Mouse (Mus musculus) C2C12 (cell line): Measurements from ENCODE around the gene Prss36. TPM values are rescaled to one million over a fixed set of nuclear protein-coding genes. Genes with fewer than 3 reads are reported as not detected.
"Not testable (repeated sequence)": the region's sequence is repeated elsewhere in the genome, so short reads cannot be mapped to it uniquely, and the experiment has no call there.

ENCODE experiments used
- H3K27me3 ChIP-seq: one replicate; pipeline ENCODE4 v1.6.1; 2011; ENCODE audit not compliant: control insufficient read depth, insufficient read depth, insufficient read length
- H3K36me3 ChIP-seq: one replicate; pipeline ENCODE4 v1.6.1; 2011; ENCODE audit not compliant: control insufficient read depth, insufficient read depth
- H3K4me3 ChIP-seq: one replicate; pipeline ENCODE4 v1.5.1; 2011; ENCODE audit warnings: mild to moderate bottlenecking, control low read depth; ENCODE audit not compliant: poor library complexity, insufficient read depth, severe bottlenecking
- H3K79me2 ChIP-seq: one replicate; pipeline ENCODE4 v1.6.1; 2011; ENCODE audit not compliant: control insufficient read depth, insufficient read depth
- H3K79me3 ChIP-seq: one replicate; pipeline ENCODE4 v1.6.1; 2011; ENCODE audit warnings: low read depth, control low read depth
- H3ac ChIP-seq: one replicate; pipeline ENCODE3; 2011; ENCODE audit warnings: low read depth; ENCODE audit not compliant: control insufficient read depth, insufficient read length
- CEBPB ChIP-seq: IDR thresholded peaks from one replicate; pipeline ENCODE4 v1.6.1; 2011; ENCODE audit warnings: low read depth, mild to moderate bottlenecking, control low read depth, moderate library complexity
- CTCF ChIP-seq: IDR thresholded peaks from one replicate; pipeline ENCODE4 v1.5.1; 2011; ENCODE audit not compliant: control insufficient read depth, insufficient read depth, insufficient read length
- FOSL1 ChIP-seq: IDR thresholded peaks from one replicate; pipeline ENCODE4 v1.8.0; 2011; ENCODE audit warnings: mild to moderate bottlenecking, low read length; ENCODE audit not compliant: poor library complexity, insufficient read depth, severe bottlenecking
- MAX ChIP-seq: IDR thresholded peaks from one replicate; pipeline ENCODE4 v1.6.1; 2011; ENCODE audit warnings: mild to moderate bottlenecking, control low read depth
- MYOD1 ChIP-seq: IDR thresholded peaks from one replicate; pipeline ENCODE4 v1.6.1; 2011; ENCODE audit warnings: low read depth; ENCODE audit not compliant: control insufficient read depth, insufficient read length
- MYOG ChIP-seq: IDR thresholded peaks from one replicate; pipeline ENCODE4 v1.6.1; 2011; ENCODE audit not compliant: control insufficient read depth, insufficient read length; ENCODE audit errors: extremely low read depth
- USF1 ChIP-seq: IDR thresholded peaks from one replicate; pipeline ENCODE4 v1.6.1; 2011; ENCODE audit warnings: low read depth, mild to moderate bottlenecking, control low read depth, moderate library complexity
- polyA plus RNA-seq: library from polyadenylated mRNA; unstranded; fragments of >200 nt; fragmentation: generic; extraction: Trizol; gene quantifications from one replicate; pipeline ENCODE4 v1.2.1, GENCODE M21; 2012; ENCODE audit warnings: missing spikeins

Gene Prss36
- polyA plus RNA-seq, 1 experiment: 4.7 TPM

DNA sequence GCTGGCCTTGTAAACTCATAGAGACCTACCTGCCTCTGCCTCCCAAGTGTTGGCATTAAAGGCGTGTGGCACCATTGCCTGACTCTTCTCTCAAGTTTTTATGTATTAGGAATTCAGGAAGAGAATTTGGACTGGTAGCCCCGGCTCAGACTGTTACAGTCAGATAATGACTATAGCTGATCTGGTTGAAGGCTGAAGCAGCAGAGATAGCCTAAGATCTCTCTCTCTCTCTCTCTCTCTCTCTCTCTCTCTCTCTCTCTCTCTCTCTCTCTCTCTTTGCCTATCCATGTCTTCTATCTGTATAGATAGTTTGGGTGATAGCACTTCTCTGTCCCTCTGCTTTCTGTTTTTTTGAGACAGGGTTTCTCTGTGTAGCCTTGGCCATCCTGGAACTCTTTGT is 44.8 kb downstream of the Prss36 start:
- peaks cover 15% of the 10 kb centered on the region for H3K36me3 ChIP-seq
- H3K79me2 ChIP-seq: peaks cover 10% of the 10 kb centered on the region
- H3ac ChIP-seq: no peak overlapping the region
- H3K27me3 ChIP-seq: peaks cover 9% of the 10 kb centered on the region
- no peak overlapping the region for H3K4me3 ChIP-seq
- TF ChIP-seq USF1: no peak
- no peak for TF ChIP-seq CTCF
- TF ChIP-seq CEBPB: no peak
- TF ChIP-seq MAX: no peak
- no peak for TF ChIP-seq MYOD1
- no peak for TF ChIP-seq FOSL1
- TF ChIP-seq MYOG: no peak
- H3K79me3 ChIP-seq: peaks cover 2% of the 10 kb centered on the region

DNA sequence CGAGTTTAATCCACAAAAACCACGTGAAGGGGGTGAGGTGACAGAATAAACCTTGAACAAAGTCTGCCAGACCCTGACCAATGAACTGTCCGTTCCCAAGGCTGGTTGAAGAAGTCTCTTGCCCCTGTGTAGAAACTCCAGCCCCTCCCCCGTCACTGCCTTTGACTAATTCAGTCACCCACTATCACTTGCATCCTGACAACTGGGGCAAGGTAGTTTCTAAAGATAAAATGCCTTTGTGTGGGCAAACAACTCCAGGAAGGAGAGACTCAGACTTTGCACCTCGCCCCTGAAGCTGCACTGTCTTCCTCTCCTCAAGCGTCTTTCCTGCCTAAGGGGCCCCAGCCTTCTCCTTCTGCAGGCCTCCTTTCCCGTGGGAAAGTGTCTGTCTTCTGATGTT is 46.5 kb downstream of the Prss36 start:
- Histone ChIP-seq H3K27me3 (peaks cover 9% of the 10 kb centered on the region), H3ac (no peak overlapping the region), H3K79me2 (peaks cover 7% of the 10 kb centered on the region), H3K4me3 (no peak overlapping the region), H3K36me3 (no peaks in the 10 kb centered on the region), H3K79me3 (peaks cover 2% of the 10 kb centered on the region)
- TF ChIP-seq MYOD1: no peak
- TF ChIP-seq USF1: no peak
- no peak for TF ChIP-seq MYOG
- TF ChIP-seq FOSL1: no peak

DNA sequence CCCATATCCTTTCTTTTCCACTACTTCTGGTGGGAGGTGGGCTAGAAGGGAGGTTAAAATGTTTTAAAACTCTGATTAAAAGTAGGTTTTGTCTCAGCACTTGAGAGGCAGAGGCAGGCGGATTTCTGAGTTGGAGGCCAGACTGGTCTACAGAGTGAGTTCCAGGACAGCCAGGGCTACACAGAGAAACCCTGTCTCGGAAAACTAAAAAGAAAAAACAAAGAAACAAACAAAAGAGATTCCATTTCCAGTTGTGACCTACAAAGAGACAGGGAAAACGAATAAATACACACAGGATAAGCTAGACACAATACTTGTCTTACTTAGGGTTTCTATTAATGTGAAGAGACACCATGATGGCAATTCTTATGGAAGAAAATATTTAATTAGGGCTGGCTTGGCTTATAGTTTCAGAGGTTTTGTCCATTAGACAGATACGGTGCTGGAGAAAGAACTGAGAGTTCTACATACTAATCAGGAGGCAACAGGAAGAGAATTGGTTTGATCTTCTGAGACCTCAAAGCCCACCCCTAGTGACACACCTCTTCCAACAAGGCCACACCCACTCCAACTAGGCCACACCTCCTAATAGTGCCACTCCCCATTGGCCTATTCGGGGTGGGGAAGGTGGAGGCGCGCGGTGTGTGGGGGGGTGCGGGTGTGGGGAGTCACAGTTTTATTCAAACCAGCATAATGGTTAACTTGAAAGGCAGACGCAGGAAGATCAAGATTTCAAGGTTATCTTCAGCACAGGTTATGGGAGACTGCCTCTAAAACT is 48.2 kb downstream of the Prss36 start:
- Histone ChIP-seq H3K4me3 (no peak overlapping the region), H3K79me3 (no peaks in the 10 kb centered on the region), H3ac (no peak overlapping the region), H3K27me3 (peaks cover 9% of the 10 kb centered on the region), H3K79me2 (no peaks in the 10 kb centered on the region), H3K36me3 (no peaks in the 10 kb centered on the region)
- TF ChIP-seq MYOG: no peak

DNA sequence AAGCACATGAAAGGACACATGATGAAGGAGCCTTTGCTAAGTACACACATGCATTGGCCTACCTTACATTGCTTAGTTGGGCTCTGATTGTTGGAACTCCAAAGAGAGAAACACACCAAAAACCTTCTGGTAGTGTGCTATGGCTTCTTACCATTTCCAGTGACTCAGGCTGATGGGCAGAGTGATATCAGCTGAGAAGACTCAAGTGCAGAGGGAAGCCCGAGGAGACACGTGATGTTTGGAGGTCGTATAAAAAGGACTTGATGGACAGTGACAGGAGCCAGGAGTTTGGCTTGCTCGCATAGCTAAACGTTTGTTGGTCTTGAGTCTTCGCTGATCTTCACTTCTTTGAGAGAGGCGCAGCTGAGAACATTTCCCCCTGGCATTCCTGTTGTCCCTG is 49.0 kb downstream of the Prss36 start:
- Histone ChIP-seq H3ac (no peak overlapping the region), H3K79me3 (no peaks in the 10 kb centered on the region), H3K27me3 (peaks cover 9% of the 10 kb centered on the region), H3K4me3 (no peak overlapping the region), H3K79me2 (no peaks in the 10 kb centered on the region), H3K36me3 (no peaks in the 10 kb centered on the region)
- TF ChIP-seq CEBPB (no peak), FOSL1 (no peak), MAX (no peak), MYOD1 (no peak), USF1 (no peak), MYOG (no peak), CTCF (no peak)

DNA sequence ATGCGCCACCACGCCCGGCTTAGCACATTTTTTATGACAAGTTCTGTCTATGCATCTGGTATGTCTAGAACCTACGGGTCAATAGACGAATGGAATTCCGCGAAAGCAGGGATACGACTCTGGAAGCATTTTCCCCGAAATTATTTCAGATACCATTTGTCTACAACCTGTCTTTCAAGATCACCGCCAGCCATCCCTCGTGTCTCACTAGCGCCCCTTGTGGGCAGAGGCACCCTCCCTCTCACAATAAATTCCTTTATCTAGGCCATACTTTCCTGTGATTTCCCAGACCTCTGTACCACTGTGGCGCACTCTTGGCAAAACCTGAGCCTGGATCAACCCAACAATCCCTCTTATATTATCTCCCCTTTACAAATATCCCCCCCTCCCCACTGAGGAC is 50.1 kb downstream of the Prss36 start:
- Histone ChIP-seq H3ac (no peak overlapping the region), H3K79me2 (no peaks in the 10 kb centered on the region), H3K4me3 (no peak overlapping the region), H3K36me3 (no peaks in the 10 kb centered on the region), H3K79me3 (no peaks in the 10 kb centered on the region), H3K27me3 (peaks cover 9% of the 10 kb centered on the region)
- TF ChIP-seq CTCF: peak; percentile 44
- no peak for TF ChIP-seq MYOG

DNA sequence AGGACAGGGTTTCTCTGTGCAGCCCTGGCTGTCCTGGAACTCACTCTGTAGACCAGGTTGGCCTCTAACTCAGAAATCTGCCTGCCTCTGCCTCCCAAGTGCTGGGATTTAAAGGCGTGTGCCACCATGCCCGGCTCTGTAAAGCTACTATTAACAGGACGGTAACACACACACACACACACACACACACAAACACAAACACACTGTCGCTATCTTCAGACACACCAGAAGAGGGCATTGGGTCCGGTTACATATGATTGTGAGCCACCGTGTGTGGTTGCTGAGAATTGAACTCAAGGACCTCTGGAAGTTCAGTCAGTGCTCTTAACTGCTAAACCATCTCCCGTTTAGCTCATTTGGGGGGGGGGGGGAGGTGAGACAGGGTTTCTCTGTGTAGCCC is 50.6 kb downstream of the Prss36 start:
- not testable (repeated sequence) for H3K79me2 ChIP-seq, H3K79me3 ChIP-seq, H3K27me3 ChIP-seq, H3K4me3 ChIP-seq, H3ac ChIP-seq, H3K36me3 ChIP-seq

DNA sequence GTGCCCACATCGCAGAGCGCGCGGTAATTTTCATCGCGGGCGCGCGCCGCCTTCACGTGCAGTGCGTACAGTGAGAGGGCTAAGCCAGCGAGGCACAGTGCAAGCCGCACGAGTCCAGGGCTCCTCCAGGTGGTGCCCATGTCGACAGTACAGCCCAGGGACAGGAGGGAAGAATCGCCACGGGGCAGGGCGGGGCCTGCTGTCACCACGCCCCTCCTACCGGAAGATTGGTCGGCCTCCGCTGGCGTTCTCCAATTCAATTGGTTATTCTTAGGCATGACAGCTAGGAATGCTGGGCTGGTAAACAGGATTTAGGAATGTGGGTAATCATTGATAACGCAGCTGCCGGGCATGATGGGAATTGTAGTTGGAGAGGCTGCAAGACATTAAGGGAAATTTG is 51.1 kb downstream of the Prss36 start, which contains the start of the genes Gm21974 and Vkorc1:
Gm21974 (minus strand) TSS at position 13 of the 400 bp plus-strand sequence.
Vkorc1 (minus strand) TSS at position 176 of the 400 bp plus-strand sequence.
- peak; percentile 23 for TF ChIP-seq CTCF
- TF ChIP-seq MAX: peak; percentile 71
- no peak for TF ChIP-seq FOSL1
- TF ChIP-seq CEBPB: no peak
- no peak for TF ChIP-seq MYOG
- no peak for TF ChIP-seq USF1
- TF ChIP-seq MYOD1: no peak
- Histone ChIP-seq H3K79me3 (no peaks in the 10 kb centered on the region), H3K4me3 (peak within 1 kb of the TSS; percentile 31), H3ac (peak within 1 kb of the TSS; percentile 15), H3K27me3 (peaks cover 9% of the 10 kb centered on the region), H3K36me3 (no peaks in the 10 kb centered on the region), H3K79me2 (no peaks in the 10 kb centered on the region)
